Mouse (Mus musculus) heart, postnatal 36 days (tissue): ENCODE measurements at regions not wholly inside any gene's neighbourhood (a gene's known extent, or its start where the extent isn't known, plus 50 kb on each side); places are given as distances from the start of the nearest gene placed in this dataset.
"Not testable (repeated sequence)": the region's sequence is repeated elsewhere in the genome, so short reads cannot be mapped to it uniquely, and the experiment has no call there.

ENCODE experiments used
- DNase-seq, 2 experiments: peaks; one replicate each; pipeline ENCODE4 v3.0.0; 2021 to 2022
- intact Hi-C: fragments of 180-260 bp; cut with DNase I; formaldehyde crosslinking; loops from one replicate; pipeline ENCODE4 v1.15.1; 2025

DNA sequence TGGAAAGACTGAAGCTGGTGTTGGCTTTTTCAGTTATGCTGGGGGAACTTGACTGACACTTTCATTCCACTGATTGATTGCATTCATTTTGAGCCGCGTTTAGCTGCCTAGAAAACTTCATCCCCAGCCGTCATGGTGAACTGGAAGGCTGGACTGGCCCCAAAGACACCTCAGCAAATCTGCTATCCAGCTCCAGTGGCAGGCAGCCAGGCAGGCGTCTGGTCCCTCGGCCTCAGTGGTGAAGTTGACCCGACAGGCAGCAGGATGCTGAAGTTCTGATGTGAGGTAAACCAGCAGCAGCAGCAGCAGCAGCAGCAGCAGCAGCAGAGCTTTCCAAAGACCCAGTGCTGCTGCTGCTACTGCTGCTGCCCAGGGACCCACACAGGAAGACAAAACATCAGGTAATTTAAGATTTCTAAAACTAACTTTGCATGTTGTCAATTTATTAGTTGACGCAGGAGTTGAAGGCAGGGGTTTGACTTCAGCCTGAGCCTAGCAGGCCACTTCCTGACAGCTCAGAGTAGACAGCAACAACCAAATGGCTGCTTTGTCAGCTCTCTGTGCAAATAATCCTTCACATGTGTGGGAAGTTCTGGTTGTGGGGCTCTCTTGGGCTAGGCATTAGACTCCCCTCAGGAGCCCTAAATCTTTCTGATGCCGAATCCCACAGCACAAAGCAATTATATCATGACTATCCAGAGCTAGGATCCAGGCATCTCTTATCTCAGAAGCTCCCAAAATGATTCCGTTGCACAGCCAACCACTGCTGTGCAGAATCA lies 200.4 kb upstream of the Nhs start:
- peak; percentile 14 to 22 for DNase-seq
- intact Hi-C loops, result no loop called here

DNA sequence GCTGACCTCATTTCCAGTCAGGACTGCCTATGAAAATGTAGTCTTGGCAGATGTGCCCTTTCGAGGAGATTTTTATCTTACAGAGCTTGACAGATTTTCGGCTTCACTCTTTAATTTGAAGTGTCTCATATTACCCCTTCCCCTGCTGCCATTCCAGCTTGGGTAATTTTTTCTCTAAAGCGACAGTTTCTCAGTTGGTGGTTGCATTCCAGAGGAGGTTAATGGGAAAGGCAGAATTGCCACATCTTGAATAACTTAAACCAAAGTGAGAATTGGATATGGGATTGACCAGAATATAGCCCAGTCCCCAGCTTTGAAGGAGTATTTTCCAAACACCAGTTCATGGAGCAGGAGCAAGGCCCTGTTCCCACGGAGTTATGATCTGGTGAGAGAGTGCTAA lies 188.8 kb upstream of the Nhs start:
- no peak for DNase-seq
- intact Hi-C loops, result no loop called here

- DNase-seq, result no peak
- intact Hi-C loops, result no loop called here
These were observed 188.4 kb upstream of the Nhs start for GRCm38 (mm10) chrX:162347886-162348285.

DNA sequence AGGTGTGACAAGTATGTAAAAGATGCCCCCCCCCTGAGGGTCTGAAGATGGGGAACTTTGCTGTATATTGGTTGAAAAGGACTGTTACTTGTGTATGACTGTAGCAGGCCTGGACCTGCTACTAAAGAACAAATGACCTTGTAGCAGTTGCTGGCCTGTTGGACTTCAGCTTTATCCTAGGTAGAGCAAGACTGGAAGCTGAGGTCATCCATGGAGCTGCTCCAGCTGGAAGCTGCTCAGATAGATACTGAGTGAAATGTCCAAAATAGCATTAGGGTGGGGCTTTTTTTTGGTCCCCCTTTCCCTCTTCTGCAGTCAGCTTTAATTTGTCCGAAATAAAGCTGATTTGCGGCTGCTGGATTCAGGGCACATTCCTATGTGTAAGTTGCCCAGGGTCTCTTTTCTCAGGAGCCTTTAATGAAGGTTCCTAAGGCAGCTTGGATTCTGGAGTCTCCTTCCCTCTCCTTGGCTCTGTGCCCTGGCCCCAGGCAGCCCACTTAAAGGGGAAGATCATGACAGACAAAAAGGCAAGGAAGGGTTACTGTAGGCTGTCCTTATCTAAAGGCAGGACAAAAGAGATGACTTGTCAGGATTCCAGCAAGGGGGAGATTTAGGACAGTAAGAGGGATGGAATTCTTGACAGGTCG lies 186.1 kb upstream of the Nhs start:
- DNase-seq, result peak; percentile 27 to 50
- intact Hi-C loops, result no loop called here

DNA sequence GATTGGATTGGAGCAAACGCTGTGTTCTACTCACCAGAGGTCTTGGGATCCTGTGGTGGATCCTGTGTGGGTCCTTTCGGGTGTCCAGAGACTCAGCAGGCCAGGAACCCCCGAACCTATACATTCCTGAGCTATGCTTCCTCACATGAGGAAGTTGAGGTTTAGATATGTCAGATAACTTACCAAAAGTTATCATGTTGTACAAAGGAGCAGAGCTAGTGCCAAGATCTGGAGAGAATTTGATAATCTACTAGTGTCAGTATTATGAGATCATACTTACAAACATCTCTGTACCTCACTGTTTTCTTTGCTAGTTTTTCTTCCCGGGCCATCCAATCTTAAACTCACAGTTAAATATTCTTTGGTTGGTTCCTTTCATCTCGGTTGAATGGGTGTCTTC lies 172.6 kb upstream of the Nhs start:
- DNase-seq, result no peak
- intact Hi-C loops, result no loop called here

DNA sequence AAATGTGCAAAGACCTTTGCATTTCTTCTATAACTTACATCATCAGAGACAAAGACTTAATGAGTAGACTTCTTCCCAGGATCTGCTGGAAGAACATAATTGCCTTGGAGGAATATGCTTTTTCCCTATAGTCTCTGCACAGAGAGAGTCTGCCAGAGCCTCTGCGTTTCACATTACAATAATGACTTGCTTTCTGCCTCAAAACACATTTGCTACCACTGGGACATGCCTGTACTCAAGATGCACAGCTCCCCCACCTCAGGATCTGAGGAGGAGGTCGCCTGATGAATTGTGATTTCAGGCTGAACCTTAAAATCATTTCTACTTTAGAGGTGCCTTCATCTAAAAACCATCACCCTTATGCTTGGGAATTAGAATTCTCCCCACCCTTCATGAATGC lies 148.1 kb upstream of the Nhs start:
- intact Hi-C loops, result no loop called here
- DNase-seq, result no peak

DNA sequence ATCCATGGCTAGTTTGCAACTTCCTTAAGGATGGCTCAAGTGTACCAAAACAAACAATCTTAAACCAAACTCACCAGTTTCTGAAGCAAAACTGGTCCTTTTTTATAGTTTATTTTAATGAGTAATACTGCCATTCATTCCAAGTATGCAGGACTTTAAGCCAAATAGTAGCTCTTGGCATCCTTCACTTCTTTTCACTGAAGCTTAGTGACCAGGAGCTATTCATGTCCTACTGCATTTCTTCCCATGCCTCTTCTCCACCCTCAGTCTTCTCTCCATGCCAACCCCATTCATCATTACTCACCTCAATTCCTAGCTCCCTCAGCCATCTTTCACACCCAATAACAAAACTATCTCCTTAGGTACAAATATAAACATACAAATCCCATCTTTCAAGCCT lies 144.6 kb upstream of the Nhs start:
- DNase-seq, result no peak
- intact Hi-C loops, result no loop called here

GRCm38 (mm10) chrX:162302788-162303187 lies 143.3 kb upstream of the Nhs start:
- intact Hi-C loops, result no loop called here
- DNase-seq, result no peak

- intact Hi-C loops, result no loop called here
- no peak for DNase-seq
These were observed 131.7 kb upstream of the Nhs start for GRCm38 (mm10) chrX:162291234-162291633.

DNA sequence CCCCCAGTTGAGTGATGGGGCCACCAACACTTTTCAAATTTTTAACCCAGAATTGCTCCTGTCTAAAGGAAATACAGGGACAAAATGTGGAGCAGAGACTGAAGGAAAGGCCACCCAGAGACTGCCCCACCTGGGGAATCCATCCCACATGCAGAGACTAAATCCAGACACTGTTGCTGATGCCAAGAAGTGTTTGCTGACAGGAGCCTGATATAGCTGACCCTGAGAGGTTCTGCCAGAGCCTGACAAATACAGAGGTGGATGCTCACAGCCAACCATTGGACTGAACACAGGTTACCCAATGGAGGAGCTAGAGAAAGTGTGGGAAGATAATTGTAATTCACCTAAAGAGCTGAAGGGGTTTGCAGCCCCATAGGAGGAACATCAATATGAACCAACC lies 126.6 kb upstream of the Nhs start:
- DNase-seq, intact Hi-C loops: not testable (repeated sequence)

GRCm38 (mm10) chrX:162284252-162284651 lies 124.7 kb upstream of the Nhs start:
- intact Hi-C loops, result loop anchor here (5.0 kb wide), 1 partner anchor 168 kb away; no protein-coding TSS in a partner anchor
- no peak for DNase-seq

- intact Hi-C loops, result loop anchor here (5.0 kb wide), 1 partner anchor 170 kb away; no protein-coding TSS in a partner anchor
- no peak for DNase-seq
These were observed 123.2 kb upstream of the Nhs start for GRCm38 (mm10) chrX:162282690-162283089.

DNA sequence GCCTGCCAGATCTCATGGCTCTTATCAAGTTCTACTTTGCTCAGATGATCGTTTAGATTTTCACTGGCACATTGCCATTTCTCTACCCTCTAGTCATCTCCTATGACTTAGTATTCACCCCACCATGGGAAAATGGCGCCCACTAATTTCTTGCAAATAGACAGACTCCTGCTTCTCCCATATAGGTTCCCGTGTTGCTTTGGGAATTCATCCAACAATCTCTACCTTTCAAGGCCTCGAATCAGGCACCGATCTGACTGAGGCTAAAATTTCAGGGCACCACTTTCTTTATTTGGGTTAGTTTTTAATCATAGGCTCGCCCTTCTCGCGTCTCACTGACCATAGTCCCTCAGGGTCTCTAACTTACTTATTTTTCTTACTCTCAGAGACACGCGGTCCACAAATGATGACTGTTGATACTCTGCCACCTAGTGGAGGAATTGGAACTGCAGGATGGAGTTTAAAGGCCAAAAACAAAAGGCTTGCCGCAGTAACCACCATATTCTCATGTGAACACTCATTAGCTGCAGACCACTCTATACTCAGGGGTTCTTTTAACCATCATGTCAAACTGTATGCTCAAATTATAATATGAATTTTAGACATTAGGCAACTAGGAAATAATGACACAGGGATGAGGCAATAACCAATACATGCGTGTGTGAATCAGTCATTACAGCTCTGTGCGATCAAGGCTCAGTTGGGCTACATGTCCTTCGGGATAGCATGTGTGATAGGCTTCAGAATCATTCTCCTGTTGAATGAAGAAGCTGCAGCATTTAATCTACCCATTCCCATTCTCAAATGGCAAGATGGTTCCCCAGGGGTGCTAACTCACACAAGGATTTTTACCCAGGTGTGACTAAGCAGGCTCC lies 119.5 kb upstream of the Nhs start:
- peak; percentile 55 to 59 for DNase-seq
- intact Hi-C loops, result loop anchor here (1.0 to 2.0 kb wide), 3 partner anchors 121 to 406 kb away; no protein-coding TSS in a partner anchor

DNA sequence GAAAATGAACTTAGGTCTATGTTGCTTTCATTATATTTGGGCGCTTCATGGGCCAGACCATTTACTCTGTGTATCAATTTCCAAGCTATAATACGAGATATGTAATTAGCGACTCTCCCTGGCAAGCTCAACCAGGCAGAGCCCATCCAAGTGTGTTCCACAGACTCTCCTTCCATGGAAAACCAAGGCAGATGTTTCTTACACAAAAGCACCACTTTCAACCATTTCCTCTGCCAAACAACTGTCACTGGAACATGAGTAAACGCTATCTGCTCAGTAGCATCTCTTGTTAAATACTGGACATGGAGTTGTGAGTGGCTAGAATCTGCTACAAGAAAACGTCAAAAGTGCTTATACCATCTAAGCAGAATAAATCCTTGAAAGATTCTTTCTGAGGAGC lies 115.1 kb upstream of the Nhs start:
- intact Hi-C loops, result no loop called here
- no peak for DNase-seq

- intact Hi-C loops, result no loop called here
- DNase-seq, result no peak
These were observed 111.7 kb upstream of the Nhs start for GRCm38 (mm10) chrX:162271189-162271588.

DNA sequence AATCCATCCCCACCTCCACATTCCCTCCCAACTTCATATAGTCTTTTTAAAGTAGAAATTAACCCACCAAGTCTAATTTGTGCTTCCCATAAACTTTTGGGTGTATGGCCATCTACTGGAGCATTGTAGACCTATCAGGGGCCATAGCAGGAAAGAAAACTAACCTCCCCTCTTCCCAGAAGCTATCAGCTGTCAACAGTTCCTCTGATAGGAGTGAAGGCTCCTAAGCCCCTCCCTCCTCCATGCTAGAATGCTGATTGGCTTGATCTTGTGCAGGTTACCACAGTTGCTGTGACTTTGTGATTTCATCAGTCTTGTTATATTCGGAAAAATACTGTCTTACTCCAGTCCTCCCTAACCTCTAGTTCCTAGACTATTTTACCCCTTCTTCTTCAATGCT lies 109.4 kb upstream of the Nhs start:
- intact Hi-C loops, result no loop called here

GRCm38 (mm10) chrX:162268112-162268511 lies 108.6 kb upstream of the Nhs start:
- intact Hi-C loops, result no loop called here
- no peak for DNase-seq

More for the DNA sequence above, 109.4 kb upstream of the Nhs start:
- DNase-seq, result no peak

DNA sequence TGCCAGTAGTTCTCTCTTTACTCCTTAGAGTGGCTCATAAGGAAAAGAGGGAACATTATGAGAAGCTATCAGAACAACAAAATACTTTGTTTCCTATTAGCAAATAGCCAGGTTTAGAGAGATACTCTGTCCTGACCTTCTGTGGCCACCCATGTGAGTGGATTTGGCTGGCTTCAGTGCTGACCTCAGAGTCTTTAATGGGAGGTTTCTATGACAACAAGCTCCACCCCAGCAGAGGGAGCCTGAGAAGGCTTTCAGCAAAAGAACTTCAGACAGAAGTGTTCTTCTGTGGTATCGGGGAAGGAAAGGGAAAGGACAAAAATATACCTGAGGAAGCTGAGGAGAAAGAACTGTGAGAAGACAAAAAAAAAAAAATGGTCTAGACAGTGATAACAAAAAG lies 108.1 kb upstream of the Nhs start:
- DNase-seq, result peak; percentile 14 to 23
- intact Hi-C loops, result no loop called here

GRCm38 (mm10) chrX:162266769-162267168 lies 107.2 kb upstream of the Nhs start:
- intact Hi-C loops, result no loop called here
- DNase-seq, result no peak

GRCm38 (mm10) chrX:162257398-162257797 lies 97.9 kb upstream of the Nhs start:
- intact Hi-C loops, result no loop called here

GRCm38 (mm10) chrX:162255873-162256272 lies 96.3 kb upstream of the Nhs start:
- DNase-seq, result no peak
- intact Hi-C loops, result no loop called here

More at GRCm38 (mm10) chrX:162257398-162257797, 97.9 kb upstream of the Nhs start:
- DNase-seq, result no peak
